Mouse (Mus musculus) adrenal gland (tissue): Measurements from ENCODE around the gene Denr.

Experiments
- intact Hi-C: fragments of 180-260 bp; cut with DNase I; formaldehyde crosslinking; loops from one replicate; pipeline ENCODE4 v1.15.1; 2025
- long read RNA-seq, 2 experiments: library from polyadenylated mRNA; unstranded; transcript quantifications; one replicate each; pipeline ENCODE4 v2.0.0; 2020; ENCODE audit warnings: borderline replicate concordance in 1 of 2; ENCODE audit not compliant: insufficient replicate concordance in 1 of 2

The Denr gene
- long read RNA-seq, experiment 1, transcript Denr-201 (8 exons, 2,339 nt): major isoform, 17 of 22 reads
- long read RNA-seq, experiment 1, partial matches to known transcripts: 3 of 22 reads
- long read RNA-seq, experiment 1, other reads (novel, unspliced or antisense): 2 of 22 reads
- long read RNA-seq, experiment 2, transcript Denr-201 (8 exons, 2,339 nt): major isoform, 18 of 35 reads
- long read RNA-seq, experiment 2, partial matches to known transcripts: 11 of 35 reads
- long read RNA-seq, experiment 2, other reads (novel, unspliced or antisense): 6 of 35 reads

DNA sequence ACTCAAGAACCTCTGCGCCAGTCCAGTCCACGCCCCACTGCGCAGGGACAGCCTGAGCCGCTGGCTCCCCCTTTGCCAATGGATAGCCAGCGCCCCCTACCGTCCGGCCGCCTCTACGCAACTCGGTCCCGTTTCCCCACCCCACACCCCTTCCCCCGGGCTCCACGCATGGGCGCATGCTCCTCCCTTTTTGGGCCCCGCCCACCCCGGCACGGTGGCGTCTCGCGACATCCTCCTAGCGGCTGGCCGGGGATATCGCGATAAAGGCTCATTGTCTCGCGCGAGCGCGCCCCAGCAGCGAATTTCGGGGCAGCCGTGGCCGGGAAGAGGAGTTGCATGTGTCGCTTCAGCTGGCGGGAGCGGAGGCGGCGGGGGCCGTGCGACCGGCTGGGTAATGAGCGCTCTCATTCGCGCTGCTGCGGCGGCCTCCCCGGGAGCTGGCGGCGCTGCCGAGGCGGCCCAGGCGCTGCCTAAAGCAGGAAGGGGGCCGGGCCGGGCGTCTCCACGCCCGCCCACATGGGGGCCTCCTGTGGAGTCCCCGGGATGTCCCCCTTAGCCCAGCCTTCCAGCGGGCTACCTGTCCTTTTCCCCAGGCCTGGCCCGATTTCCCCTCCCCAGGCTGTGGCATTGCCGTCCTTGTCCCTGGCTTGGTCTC, at the start of gene Denr:
TSS of gene Denr (plus strand) at position 200 of the 655 bp plus-strand sequence.
- intact Hi-C loops: loop anchor here (1.0 to 10.0 kb wide), 3 partner anchors 80 to 282 kb away; partner anchors contain the start of genes Kntc1 and Rsrc2

DNA sequence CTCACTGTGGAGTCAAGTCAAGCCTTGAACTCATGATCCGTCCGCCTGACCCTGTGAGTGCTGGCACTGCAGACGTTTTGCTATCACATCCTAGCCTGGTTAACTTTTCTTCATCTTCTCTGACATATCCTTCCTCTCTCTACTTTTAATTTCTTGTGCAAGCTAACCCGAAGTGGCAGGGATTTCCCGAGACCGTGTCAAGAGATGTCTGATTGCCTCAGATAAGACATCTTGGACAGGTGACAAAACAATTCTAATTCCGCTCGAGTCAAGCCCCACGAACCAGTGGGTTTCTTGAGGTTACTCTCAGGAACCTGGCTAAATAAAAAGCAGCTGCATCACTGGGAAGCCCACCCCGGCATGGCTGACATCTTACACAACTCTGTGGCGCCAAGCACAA, 48.2 kb upstream of the Denr start:
- intact Hi-C loops: no loop called here

- intact Hi-C loops: no loop called here
Observed at GRCm38 (mm10) chr5:123862374-123863350, 44.3 kb upstream of the Denr start.

- intact Hi-C loops: no loop called here
Observed at GRCm38 (mm10) chr5:123863934-123864333, 43.0 kb upstream of the Denr start.

- intact Hi-C loops: no loop called here
Observed at GRCm38 (mm10) chr5:123865365-123865764, 41.6 kb upstream of the Denr start, which contains the start of gene Hcar2. Gene Hcar2 (minus strand): TSS chr5:123865499.

DNA sequence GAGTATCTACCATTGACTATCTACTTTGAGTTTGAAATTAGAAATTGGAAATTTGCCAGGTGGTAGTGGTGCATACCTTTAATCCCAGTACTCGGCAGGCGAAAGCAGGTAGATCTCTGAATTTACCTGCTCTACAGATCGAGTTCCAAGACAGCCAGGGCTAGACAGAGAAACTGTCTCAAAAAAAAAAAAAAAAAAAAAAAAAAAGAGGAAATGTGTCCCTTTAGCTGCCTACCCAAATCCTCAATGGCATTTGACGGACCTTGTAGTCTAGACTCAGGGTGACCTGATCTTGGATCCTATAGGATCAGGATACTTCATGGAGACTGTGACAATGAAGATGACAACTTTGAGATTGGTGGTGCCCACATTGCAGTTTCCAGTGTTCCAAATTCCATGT, 40.5 kb upstream of the Denr start:
- intact Hi-C loops: no loop called here

DNA sequence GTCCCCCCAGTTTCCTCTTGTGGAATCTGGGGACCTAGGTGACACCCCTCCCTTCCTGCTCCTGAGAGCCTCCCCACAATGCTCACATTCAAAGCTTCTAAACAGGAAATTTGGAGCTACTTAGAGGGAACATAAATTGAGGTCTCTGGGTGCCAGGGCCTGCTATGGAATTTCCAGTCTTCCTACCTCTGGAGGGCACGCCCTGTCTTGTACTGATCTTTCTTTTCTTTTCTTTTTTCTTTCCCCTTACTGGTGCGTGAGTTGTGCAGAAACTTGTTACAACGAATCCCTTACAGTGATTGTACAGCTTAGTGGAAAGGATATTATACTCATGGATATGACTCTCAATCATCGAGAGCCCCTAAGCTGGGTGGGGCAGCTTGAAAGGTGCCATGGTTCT, 37.4 kb upstream of the Denr start:
- intact Hi-C loops: no loop called here

DNA sequence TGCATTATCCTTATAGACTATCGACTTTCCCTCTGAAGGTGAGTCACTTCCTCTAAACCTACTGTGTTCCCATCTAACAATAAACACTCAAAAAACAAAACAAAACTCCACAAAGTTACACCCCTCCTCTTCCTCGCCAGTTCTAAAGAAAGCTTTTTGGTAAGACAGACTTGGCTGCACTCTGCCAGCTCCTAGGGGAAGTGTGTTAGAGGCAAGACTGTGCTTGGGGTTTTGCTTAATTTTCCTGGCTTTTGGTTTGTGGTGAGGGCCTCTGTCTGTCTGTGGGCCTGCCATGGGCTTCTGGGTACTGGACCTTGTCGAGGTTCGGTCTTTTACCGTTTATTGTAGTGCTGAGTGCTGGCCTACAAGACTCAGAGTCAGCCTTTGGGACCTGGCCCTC, 32.8 kb upstream of the Denr start:
- intact Hi-C loops: no loop called here

DNA sequence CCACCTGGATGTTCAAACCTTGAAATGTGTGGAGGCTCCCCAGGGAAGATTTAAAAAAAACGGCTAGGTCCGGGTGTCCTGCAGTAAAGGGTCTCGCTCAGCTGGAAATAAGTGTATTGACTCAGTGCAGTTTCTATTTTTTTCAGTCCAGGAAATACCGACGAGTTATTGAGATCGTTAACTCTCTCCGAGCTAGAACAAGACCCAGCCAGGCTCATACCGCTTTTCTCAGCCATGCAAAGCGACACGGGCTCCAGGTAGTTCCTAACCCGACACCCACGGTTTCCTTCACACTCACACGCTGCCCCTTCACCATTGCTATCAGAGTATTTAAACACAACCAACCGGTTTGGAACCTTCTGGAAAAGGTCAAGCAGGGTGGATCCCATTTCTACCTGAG, 28.9 kb upstream of the Denr start:
- intact Hi-C loops: no loop called here

DNA sequence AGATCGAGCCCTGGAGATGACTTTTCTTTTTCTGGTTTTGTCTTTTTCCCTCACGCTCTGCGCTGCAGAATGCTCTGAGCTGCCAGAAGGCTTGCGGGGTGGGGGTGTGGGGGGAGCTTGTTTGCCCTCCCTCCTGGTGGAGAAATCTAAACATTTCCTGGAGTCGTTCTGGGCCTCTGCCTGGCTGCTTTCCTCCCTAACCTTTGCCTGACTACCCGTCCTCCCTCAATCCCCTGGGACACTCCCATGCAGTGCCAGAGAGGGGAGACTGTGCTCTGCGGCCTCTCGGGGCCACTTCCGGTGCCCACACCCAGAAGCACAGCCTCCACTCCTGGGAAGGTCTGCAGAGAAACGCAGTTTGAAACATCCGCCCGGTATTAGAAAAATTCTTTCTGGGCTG, 27.0 kb upstream of the Denr start, which contains the start of gene Hcar1:
TSS of gene Hcar1 (minus strand) at position 93 of the 400 bp plus-strand sequence.
- intact Hi-C loops: no loop called here

DNA sequence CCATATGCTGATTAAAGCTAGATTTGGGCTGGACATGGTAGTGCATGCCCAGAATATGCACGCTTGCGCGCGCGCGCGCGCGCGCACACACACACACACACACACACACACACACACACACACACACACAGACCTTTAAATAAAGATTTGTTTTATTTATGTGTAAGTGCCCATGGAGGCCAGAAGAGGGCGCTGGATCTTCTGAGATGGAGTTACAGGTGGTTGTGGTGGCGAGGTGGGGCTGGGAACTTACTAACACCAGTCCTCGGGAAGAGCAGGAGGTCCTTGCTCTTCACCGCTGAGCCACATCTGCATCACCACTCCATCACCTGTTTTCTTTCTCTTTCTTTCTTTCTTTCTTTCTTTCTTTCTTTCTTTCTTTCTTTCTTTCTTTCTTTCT, 26.2 kb upstream of the Denr start:
- intact Hi-C loops: no loop called here

GRCm38 (mm10) chr5:123883891-123884290, 23.1 kb upstream of the Denr start:
- intact Hi-C loops: no loop called here

DNA sequence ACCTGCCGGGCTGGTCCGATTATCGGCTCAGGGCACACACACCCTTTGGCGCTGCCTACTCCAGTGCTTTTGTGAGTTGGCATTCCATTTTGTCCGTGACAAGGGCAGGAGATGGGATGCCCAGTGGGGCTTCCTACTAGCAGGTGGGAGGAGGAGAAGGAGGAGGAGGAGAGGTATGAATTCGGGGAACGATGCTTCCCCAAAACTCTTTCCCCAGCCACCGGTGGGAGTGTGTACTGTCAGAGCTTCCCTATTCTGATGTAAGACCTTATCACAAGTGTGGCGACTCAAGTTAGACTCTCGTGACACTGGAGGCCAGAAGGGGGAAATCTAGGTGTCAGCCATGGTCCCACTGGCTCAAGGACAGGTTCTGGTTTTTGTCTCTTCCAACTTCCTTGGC, 22.6 kb upstream of the Denr start:
- intact Hi-C loops: no loop called here

- intact Hi-C loops: no loop called here
Observed at GRCm38 (mm10) chr5:123886365-123886764, 20.6 kb upstream of the Denr start.

- intact Hi-C loops: no loop called here
Observed at GRCm38 (mm10) chr5:123890312-123890711, 16.7 kb upstream of the Denr start.

- intact Hi-C loops: no loop called here
Observed at GRCm38 (mm10) chr5:123890987-123891386, 16.0 kb upstream of the Denr start.

DNA sequence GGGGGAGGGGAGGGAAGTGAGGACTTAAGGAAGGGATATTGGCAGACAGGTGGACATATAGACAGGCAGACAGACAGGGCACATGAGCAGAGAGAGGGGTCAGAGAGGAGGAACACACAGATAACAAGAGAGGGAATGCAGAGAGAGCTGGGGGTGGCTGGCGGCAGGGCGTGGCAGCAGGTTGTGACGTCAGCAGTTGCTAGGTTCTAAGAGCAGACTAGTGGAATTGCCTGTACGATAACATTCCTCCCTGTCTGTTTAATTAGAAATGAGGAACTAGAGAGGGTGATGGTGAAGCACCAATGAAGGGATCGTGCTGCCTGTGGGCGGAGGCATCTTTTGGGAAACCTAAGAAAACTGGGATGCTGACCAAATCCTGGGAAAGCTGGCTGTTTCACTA, 15.3 kb upstream of the Denr start:
- intact Hi-C loops: no loop called here

DNA sequence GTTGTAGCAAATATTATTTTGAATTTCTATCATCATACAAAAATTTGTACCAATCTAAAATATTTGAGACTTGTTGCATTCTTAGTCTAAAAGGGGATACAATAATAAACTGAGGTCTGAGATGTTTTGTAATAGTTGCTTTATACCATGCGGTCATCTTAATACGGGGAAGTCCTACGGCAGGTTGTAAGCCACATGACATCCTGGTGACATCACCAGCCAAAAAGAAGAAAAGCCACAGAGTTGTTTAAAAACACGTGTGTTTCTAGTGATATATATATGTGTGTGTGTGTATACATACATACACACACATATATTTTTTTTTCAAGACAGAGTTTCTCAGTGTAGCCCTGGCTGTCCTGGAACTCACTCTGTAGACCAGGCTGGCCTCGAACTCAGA, 13.5 kb upstream of the Denr start:
- intact Hi-C loops: no loop called here

GRCm38 (mm10) chr5:123896395-123896794, 10.6 kb upstream of the Denr start:
- intact Hi-C loops: no loop called here

DNA sequence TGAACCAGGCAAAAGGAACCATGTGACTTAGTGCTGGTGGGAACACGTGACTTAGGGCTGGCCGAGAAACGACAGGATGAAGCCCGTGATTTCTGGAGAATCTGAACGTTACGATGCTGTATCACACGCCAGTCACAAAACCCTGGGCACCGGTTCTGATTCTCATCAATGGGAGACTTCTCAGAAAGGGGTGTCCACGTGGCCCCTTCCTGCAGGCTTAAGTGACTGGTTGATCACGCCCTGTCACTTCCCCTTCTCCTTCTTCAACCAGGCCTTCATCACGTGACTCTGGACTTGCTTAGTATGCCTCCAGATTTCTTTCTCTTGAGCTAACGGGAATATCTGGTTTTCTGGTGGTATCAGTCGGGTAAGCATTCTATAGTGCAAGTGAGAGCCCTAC, 9.6 kb upstream of the Denr start:
- intact Hi-C loops: no loop called here

GRCm38 (mm10) chr5:123904059-123904672, 2.8 kb upstream of the Denr start:
- intact Hi-C loops: loop anchor here (10.0 kb wide), 1 partner anchor 279 kb away; no protein-coding TSS in a partner anchor
